Mouse (Mus musculus) gastrocnemius, postnatal 14 days (tissue): Measurements from ENCODE around the gene Mdga1. TPM values are rescaled to one million over a fixed set of nuclear protein-coding genes. Genes with fewer than 3 reads are reported as not detected.
A peak's percentile ranks its signal among the peaks of the same experiment; 100 is the strongest.

Experiments used
- DNase-seq: peaks from one replicate; pipeline ENCODE4 v3.0.0; 2021; ENCODE audit warnings: mixed read lengths
- intact Hi-C: fragments of 180-260 bp; cut with DNase I; formaldehyde crosslinking; loops from one replicate; pipeline ENCODE4 v1.15.1; 2025; ENCODE audit warnings: low total_unique reads
- total RNA-seq, 2 experiments: library from RNA; stranded (reverse); gene quantifications; 2 replicates each; pipeline ENCODE4 v1.2.3; 2021

The Mdga1 gene
- total RNA-seq, 2 experiments from 2014 or later: 50.6 to 51.2 TPM

DNA sequence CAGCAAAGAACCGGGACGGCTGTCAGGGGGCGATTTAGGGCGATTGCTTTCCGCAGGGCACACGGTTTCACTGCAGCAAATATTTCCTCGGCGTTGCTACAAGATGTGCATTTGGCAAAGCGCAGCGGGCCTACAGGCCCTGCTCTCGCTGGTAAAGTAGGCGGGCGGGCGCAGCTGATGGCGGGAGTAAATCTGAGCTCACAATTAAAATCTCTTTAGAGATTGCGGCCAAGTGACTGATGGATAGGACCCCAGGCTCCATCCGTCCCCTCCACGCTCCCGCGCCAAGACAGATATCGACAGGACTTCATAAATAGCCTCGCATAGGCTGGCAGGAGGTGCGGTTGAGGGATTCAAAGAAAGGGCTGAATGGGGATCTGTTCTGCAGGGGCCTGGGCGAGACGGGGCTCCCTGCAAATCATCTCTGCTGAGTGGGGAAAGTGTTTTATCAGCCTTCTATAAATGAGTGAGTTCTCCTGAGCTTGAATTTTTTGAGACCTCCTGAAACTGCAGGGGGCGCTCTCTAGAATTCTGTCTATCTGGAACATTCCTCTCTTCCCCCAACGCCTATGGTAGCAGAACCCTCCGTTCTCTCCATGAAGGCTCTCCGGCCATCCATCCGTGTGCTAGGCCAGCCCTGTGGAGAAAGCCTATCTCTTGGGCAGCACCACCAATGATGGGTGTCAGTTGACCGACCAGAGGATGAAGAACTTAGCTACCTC is 38.5 kb downstream of the Mdga1 start:
- intact Hi-C loops: no loop called here
- no peak for DNase-seq

GRCm38 (mm10) chr17:29928751-29929237 is 41.1 kb downstream of the Mdga1 start:
- intact Hi-C loops: no loop called here
- peak; percentile 48 for DNase-seq

- DNase-seq: no peak
- intact Hi-C loops: no loop called here
These were observed 44.0 kb downstream of the Mdga1 start for GRCm38 (mm10) chr17:29925608-29926606.

GRCm38 (mm10) chr17:29920089-29920488 is 49.8 kb downstream of the Mdga1 start:
- no peak for DNase-seq
- intact Hi-C loops: no loop called here

DNA sequence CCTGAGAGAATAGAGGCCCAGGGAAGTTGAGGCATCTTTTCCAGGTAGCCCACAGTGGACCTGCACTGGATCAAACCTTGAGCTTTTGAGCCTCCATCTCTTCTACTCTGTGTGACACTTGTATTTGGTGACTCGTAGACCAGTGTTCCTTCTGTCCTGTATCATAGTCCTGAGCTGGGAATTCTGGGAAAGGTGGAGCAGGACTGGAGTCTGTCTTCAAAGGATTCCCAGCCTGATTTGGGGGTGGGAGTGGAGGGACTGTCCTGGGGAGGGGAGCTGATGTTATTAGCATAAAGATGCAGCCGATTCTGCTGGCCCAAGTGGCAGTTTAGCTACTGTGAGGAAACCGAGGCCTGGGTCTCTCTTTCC is 50.4 kb downstream of the Mdga1 start:
- no peak for DNase-seq
- intact Hi-C loops: no loop called here

GRCm38 (mm10) chr17:29918791-29919551 is 50.9 kb downstream of the Mdga1 start:
- no peak for DNase-seq
- intact Hi-C loops: no loop called here

DNA sequence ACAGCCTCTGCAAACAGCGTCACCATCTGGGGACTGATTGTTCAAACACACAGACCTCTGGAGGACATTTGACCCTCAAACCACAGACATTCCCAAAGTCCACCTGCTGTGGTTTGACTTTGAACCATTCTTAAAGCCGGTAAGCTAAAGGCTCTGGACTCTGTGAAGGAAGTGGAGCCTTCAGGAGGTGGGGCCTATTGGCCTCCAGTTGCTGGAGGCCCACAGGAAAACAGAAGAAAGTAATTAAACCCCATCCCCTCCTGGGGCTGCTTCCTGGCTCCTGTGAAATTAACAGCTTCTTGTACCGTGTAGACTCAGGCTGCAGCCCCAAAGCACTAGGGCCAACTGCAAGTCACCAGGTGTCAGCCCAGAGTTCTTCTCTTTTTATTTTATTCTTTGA is 52.9 kb downstream of the Mdga1 start:
- intact Hi-C loops: no loop called here
- DNase-seq: no peak

GRCm38 (mm10) chr17:29915820-29916219 is 54.1 kb downstream of the Mdga1 start:
- intact Hi-C loops: no loop called here
- DNase-seq: no peak

DNA sequence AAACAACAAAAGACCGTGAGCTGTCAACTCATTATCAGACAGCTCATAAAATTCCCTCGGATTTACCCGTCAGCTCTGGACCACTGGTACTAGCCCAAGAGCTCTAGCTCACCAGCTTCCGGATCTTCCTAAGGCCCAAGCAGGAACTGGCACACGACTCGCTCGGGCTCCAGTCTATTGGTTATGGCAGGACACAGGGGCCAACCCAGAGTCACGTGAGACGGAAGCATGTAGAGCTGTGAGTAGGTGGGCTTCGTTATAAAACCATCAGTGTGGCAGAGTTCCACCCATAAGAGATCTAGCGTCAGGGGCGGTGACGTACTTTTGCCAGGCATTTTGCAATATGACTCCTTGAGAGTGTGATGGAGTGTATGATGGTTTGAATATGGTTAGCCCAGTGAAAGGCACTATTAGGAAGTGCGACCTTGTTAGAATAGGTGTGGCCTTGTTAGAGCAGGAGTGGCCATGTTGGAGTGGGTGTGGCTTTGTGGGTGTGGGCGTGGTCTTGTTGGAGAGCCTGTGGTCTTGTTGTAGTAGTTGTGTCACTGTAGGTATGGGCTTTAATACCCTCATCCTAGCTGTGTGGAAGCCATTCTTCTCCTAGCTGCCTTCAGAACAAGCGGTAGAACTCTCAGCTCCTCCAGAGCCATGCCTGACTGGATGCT is 56.5 kb downstream of the Mdga1 start:
- intact Hi-C loops: no loop called here
- no peak for DNase-seq

GRCm38 (mm10) chr17:29912733-29913132 is 57.2 kb downstream of the Mdga1 start:
- intact Hi-C loops: no loop called here
- no peak for DNase-seq

DNA sequence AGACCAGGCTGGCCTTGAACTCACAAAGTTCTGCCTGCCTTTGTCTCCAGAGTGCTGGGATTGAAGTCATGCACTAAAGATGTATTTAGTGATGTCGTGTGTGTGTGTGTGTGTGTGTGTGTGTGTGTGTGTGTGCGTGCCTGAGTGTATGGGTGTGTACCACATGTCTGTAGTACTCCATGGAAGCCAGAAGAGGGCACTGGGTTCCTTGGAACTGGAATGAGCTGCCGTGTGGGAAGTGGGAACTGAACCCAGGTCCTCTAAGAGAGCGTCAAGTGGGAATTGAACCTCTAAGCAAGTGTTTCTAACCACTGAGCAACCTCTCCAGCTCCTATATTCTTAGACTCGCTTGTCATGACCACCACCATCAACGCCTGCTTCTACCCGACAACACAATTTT is 60.9 kb downstream of the Mdga1 start:
- DNase-seq: no peak
- intact Hi-C loops: no loop called here

DNA sequence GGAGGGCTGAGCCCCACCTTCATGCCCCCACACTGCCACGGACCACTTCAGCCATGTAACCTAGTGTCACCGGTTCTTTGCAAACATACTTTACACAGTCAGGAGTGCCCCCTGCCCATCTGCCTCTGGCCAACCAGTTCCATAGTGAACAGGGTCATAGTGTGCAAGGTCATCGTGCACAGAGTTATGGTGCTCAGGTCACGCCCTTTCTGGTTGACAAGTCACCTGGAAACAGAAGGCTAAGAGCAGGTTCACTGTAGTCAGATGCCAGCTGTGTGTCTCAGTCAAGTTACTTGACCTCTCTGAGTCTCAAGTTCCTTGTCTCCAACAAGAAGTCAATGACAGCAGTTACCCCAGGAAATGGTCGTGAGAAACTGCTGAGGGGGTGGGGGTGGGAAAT is 65.2 kb downstream of the Mdga1 start:
- intact Hi-C loops: no loop called here
- DNase-seq: no peak

DNA sequence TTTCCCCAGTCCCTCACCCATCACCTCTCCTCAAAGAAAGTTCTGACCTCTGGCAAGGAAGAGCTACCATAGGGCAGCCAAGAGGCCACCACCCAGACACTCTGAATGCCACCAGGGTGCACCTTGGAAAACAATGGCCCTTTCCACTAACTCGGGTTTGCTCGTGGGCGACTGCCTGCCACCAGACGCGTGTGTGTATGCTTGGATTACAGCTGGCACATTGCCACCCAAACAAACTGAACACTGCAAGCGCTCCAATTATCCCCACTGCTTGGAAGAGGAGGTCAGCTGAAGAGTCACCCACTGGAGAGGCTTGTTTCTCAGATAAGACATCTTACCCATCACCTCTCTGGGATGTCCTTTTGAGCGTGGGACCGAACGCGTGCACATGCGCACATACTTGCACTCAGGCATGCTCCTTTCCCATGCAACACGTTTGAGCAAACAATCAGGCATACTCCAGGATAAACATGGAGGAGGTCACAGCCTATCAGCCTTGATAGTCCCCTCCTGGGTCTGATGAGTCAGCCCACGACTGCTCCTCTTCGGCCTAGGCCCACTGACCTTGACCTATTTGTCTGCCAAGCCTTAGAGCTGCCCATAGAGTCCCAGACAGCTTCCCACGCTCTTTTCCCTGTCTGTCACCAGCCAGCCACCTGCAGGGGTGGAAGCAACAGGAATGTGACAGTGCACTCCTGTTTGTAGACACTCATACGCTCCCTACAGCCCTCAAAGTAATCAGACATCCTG is 67.3 kb downstream of the Mdga1 start:
- intact Hi-C loops: no loop called here
- DNase-seq: no peak

DNA sequence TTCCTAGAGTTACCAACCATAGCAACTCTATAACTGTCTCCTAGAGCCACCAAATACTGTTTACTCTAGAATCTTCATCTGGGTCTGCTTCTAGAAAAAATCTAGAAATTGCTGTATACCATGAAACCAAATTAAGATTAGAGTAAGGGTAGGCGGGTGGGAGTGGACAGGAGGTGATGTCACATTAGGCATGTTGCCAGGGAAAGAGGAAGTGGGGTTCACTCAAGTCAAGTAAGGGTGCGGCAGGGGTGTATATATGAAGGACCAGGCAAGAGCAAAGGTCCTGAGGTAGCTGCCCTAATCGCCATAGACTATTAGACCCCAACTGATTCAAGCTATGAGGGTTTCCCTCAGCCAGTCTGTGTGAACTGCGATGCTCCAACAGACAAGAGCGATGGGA is 69.6 kb downstream of the Mdga1 start:
- no peak for DNase-seq

GRCm38 (mm10) chr17:29896181-29897054 is 73.5 kb downstream of the Mdga1 start:
- intact Hi-C loops: no loop called here
- DNase-seq: peak; percentile 58

More for the DNA sequence above, 69.6 kb downstream of the Mdga1 start:
- intact Hi-C loops: no loop called here

DNA sequence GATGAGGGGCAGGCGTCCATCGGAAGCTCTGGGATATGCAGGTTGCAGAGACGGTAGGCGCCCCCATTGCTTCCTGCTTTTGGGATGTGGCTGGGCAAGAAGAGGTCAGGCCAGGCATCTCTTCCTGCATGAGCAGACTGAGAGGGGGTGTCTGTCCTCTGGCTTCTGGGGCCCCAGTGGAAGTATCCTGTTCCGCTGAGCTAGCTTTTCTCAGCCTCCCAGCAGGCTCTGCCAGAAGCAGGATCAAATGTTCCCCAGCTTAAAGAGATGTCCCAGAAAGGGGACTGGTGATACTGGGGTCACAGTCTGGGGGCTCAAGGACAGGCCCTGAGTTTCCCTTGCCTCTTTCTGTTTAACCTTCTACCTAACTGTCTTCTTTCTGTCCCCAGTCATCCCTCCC is 74.3 kb downstream of the Mdga1 start:
- intact Hi-C loops: no loop called here
- DNase-seq: peak; percentile 46

GRCm38 (mm10) chr17:29894965-29895364 is 74.9 kb downstream of the Mdga1 start:
- intact Hi-C loops: no loop called here
- peak; percentile 72 for DNase-seq
